Mouse (Mus musculus) activated CD4-positive, CD25-positive, alpha-beta regulatory T cell, adult 4 months (primary cell): ENCODE data around the gene Lsm6. TPM values are rescaled to one million over a fixed set of nuclear protein-coding genes. Genes with fewer than 3 reads are reported as not detected.

Source experiments
- ATAC-seq: one replicate; pipeline ENCODE4 v1.8.0; 2017
- polyA plus RNA-seq, 2 experiments: library from polyadenylated mRNA; unstranded; fragments of 100-300 nt; shearing (Covaris generic); gene quantifications; one replicate each; pipeline ENCODE4 v1.2.1; 2017

Gene Lsm6
- polyA plus RNA-seq, 2 experiments from 2014 or later = 150 to 172 TPM

- no peak for ATAC-seq
These were observed 19.7 kb downstream of the Lsm6 start for GRCm38 (mm10) chr8:78801201-78801600.

DNA sequence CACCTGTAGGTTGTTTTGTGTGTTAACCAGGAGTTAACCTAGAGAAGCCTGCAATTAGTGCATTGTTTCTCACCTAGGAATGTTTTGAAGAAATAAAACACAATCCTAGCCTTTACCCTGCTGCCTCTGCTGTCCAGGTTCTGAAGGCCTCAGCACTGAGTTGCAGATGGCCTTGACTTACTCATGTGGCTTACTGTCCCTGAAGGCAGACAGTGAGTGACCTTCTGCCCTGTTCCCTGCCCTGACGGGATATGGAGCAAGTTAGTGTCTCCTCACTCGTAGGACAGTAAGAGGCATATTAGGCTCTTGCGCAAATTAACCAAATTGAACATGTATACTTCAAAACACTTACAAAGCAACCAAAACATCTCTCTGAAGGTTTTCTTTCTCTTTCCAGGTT is 22.3 kb downstream of the Lsm6 start:
- no peak for ATAC-seq

DNA sequence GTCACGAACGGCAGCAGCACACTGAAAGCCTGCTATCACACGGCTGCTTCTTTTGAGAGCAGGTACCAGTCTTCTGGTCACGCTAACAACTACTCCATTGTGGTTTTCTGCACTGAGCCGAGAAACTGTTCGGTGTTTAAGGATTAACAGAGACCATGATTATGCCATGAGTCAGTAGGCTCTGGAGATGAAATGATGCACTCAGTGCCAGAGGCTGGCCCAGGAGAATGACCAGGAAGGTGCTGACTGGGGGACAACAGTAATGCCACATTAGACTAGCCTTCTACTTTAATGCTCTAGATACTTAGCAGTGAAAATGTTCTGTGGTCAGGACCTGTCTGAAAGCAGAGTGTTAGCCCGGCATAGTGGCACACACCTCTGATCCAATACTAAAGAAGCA is 23.0 kb downstream of the Lsm6 start:
- ATAC-seq = no peak

- ATAC-seq = no peak
These were observed 27.7 kb downstream of the Lsm6 start for GRCm38 (mm10) chr8:78793231-78793630.

- ATAC-seq = no peak
These were observed 44.1 kb downstream of the Lsm6 start for GRCm38 (mm10) chr8:78776816-78777215.

DNA sequence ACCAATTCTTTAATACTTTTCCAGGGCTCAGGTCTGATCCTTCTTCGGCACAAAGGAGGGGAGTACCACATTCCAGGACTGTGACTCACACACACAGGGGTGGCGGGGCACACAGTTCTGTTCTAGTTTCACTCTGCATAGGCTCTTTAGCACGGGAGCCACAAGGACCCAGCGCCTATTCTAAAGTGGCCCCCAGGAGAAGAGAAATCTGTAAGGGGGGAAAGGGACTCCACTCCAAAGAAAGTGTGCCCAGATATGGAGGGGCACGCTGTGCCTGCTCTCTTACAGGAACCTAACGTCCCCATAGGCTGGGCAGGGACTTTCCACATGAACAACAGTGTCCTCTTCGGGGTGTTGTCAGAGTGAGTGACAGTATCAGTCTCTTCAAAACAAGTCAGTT is 49.7 kb downstream of the Lsm6 start:
- ATAC-seq = no peak

GRCm38 (mm10) chr8:78770584-78770983 is 50.4 kb downstream of the Lsm6 start:
- ATAC-seq = no peak

GRCm38 (mm10) chr8:78765556-78765955 is 55.4 kb downstream of the Lsm6 start:
- no peak for ATAC-seq

DNA sequence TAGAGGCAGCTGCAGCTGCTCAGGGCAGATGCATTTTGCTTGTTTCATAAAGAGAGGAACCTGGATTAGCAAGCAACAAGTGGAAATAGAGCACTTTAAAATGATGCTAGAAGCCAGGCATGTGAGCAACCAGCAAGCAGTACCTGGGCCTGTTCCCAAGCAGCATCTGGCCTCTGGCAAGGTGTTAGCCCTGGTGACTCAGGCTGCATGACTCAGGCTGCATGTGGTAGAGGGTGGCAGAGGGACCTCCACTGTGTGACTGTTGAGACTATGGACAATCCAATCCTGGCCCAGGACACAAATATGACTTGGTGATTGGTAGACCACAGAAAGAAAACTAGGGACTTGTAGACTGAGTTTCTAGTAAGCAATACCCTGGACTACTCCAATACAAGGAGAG is 56.0 kb downstream of the Lsm6 start:
- no peak for ATAC-seq

- ATAC-seq = no peak
These were observed 61.8 kb downstream of the Lsm6 start for GRCm38 (mm10) chr8:78759139-78759538.

- ATAC-seq = no peak
These were observed 66.0 kb downstream of the Lsm6 start for GRCm38 (mm10) chr8:78754986-78755385.

Other genes starting within 250 kb of the Lsm6 start
- gene Zfp827, start 207.3 kb upstream of the Lsm6 start, polyA plus RNA-seq = 1 to 10 TPM; 4.0 to 5.0 TPM